Mouse (Mus musculus) embryonic facial prominence, embryonic 15.5 days (tissue): ENCODE results near the gene Zdhhc5. TPM values are rescaled to one million over a fixed set of nuclear protein-coding genes. Genes with fewer than 3 reads are reported as not detected.

Experiments
- ATAC-seq: fragments of 200-750 bp; cut with Nextera tagmentation; 2 replicates; pipeline ENCODE4 v1.8.0; 2017; ENCODE audit warnings: low read depth, moderate TSS enrichment; ENCODE audit not compliant: insufficient number of reproducible peaks, low FRiP score, low TSS enrichment
- H3K27ac ChIP-seq: fragments of 300-500 bp; sonication (generic); replicated peaks from 2 replicates; pipeline ENCODE4 v1.5.1; 2015; ENCODE audit warnings: mild to moderate bottlenecking, inconsistent platforms
- H3K27me3 ChIP-seq: fragments of 300-500 bp; sonication (generic); 2 replicates; pipeline ENCODE4 v1.6.1; 2015; ENCODE audit warnings: inconsistent platforms
- H3K36me3 ChIP-seq: fragments of 300-500 bp; sonication (generic); 2 replicates; pipeline ENCODE4 v1.6.1; 2015; ENCODE audit warnings: mild to moderate bottlenecking, inconsistent platforms
- H3K4me1 ChIP-seq: fragments of 300-500 bp; sonication (generic); 2 replicates; pipeline ENCODE4 v1.6.1; 2015; ENCODE audit warnings: inconsistent platforms
- H3K4me2 ChIP-seq: fragments of 300-500 bp; sonication (generic); replicated peaks from 2 replicates; pipeline ENCODE4 v1.6.1; 2015; ENCODE audit warnings: mild to moderate bottlenecking, inconsistent platforms
- H3K4me3 ChIP-seq: fragments of 300-500 bp; sonication (generic); replicated peaks from 2 replicates; pipeline ENCODE4 v1.5.1; 2015; ENCODE audit warnings: mild to moderate bottlenecking, inconsistent platforms
- H3K9ac ChIP-seq: fragments of 300-500 bp; sonication (generic); 2 replicates; pipeline ENCODE4 v1.6.1; 2015; ENCODE audit warnings: inconsistent platforms
- H3K9me3 ChIP-seq: fragments of 300-500 bp; sonication (generic); replicated peaks from 2 replicates; pipeline ENCODE4 v1.6.1; 2016; ENCODE audit warnings: inconsistent platforms
- WGBS: fragments of 180-500 bp; shearing (Covaris S2); methylation state at CpG from one replicate; pipeline ENCODE4 v1.1.7; 2015; 5-methylcytosine and 5-hydroxymethylcytosine counted together
- polyA plus RNA-seq: library from polyadenylated mRNA; unstranded; fragments of >200 nt; fragmentation: Nextera tagmentation; extraction: Ambion mirVana; gene quantifications from 2 replicates; pipeline ENCODE4 v1.2.1, GENCODE M21; 2015

Gene Zdhhc5
- polyA plus RNA-seq: 28.1 and 28.9 TPM in 2 replicates

DNA sequence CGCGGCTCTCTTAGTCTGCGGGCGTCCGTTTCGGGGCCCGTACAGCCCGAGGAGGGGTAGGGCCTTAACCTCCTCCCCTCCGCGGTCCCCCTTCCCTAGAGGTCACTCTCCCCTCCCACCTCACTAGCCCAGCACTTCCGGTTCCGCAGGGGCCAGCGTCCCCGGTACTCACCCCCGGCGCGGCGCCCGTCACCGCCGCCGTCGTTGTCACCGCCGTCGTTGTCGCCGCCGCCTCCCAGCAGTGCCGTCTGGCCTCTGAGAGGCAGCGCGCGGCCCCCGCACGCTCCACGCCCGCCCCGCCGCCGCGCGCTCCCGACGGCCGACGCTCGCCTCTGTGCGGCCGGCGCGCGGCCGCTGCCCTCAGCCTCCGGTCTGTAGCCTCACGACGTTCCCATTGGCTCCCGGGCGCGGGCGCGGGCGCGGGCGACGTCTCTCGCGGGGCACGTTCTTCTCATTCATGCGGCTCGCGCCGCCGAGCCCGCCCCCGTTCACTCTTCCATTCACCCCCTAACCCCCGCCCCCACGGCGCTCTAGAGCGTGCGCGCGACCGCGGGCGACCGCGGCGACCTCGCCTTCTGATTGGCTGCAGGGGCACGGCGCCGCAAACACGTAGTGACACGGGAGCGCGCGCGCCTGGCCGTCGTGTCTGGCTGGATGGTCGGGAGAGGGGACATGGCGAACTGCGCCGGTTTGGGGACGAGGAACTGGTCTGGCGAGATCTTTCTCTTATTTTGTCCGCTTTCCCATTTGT is at the start of gene Zdhhc5:
TSS of gene Zdhhc5 (minus strand) at position 370 of the 751 bp plus-strand sequence.
- H3K9me3 ChIP-seq: no peaks in the 10 kb centered on the region
- peaks cover 8% of the 10 kb centered on the region for H3K36me3 ChIP-seq
- peak; percentile 95 for ATAC-seq
- no peaks in the 10 kb centered on the region for H3K27me3 ChIP-seq
- under 1% methylated on average over 107 of the region's 107 CpGs for WGBS
- H3K27ac ChIP-seq: peak within 1 kb of the TSS; percentile 98
- H3K4me2 ChIP-seq: peak within 1 kb of the TSS; percentile 74
- peaks cover 11% of the 10 kb centered on the region; the same call in 1 of the 2 replicates for H3K4me1 ChIP-seq
- H3K9ac ChIP-seq: peak within 1 kb of the TSS; percentile 90
- H3K4me3 ChIP-seq: peak within 1 kb of the TSS; percentile 98

- H3K27me3 ChIP-seq: no peaks in the 10 kb centered on the region
- ATAC-seq: no peak
- no peak overlapping the region for H3K9ac ChIP-seq
- H3K9me3 ChIP-seq: no peaks in the 10 kb centered on the region
- no peaks in the 10 kb centered on the region for H3K36me3 ChIP-seq
- no peaks in the 10 kb centered on the region for H3K4me1 ChIP-seq
- no peak overlapping the region for H3K4me2 ChIP-seq
- no peak overlapping the region for H3K27ac ChIP-seq
- 40% methylated on average over 1 of the region's 1 CpGs for WGBS
- no peak overlapping the region for H3K4me3 ChIP-seq
These were observed 47.8 kb upstream of the Zdhhc5 start for GRCm38 (mm10) chr2:84762818-84763217.

- H3K4me1 ChIP-seq: no peaks in the 10 kb centered on the region
- 31% methylated on average over 4 of the region's 4 CpGs for WGBS
- H3K4me3 ChIP-seq: no peak overlapping the region
- no peak overlapping the region for H3K9ac ChIP-seq
- H3K9me3 ChIP-seq: no peaks in the 10 kb centered on the region
- H3K27me3 ChIP-seq: no peaks in the 10 kb centered on the region
- no peak overlapping the region for H3K4me2 ChIP-seq
- no peaks in the 10 kb centered on the region for H3K36me3 ChIP-seq
- no peak for ATAC-seq
- H3K27ac ChIP-seq: no peak overlapping the region
These were observed 47.3 kb upstream of the Zdhhc5 start for GRCm38 (mm10) chr2:84762295-84762694.

DNA sequence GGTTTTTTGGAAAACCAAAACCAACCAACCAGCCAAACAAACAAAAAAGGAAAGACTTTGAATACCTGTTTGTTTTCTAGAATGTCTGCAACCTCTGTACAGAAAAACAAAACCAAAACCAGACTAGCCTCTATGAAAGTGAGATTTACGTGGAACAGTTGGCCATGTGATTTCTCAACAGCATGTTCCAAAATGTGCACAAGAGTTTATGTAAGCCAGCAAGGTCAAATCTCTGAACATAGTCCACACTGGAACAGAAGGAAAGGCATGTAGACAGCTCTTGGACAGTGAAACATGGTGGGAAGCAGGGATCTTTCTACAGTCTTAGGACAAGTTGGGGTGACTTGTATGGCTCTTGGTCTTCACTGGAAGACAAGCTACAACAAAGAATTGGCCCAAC is 46.9 kb upstream of the Zdhhc5 start:
- H3K9me3 ChIP-seq: no peaks in the 10 kb centered on the region
- H3K9ac ChIP-seq: no peak overlapping the region
- no peak overlapping the region for H3K4me3 ChIP-seq
- no peaks in the 10 kb centered on the region for H3K27me3 ChIP-seq
- no peak for ATAC-seq
- H3K4me2 ChIP-seq: no peak overlapping the region
- no peak overlapping the region for H3K27ac ChIP-seq
- no peaks in the 10 kb centered on the region for H3K36me3 ChIP-seq
- WGBS: 85% methylated on average over 1 of the region's 1 CpGs
- H3K4me1 ChIP-seq: no peaks in the 10 kb centered on the region

- Histone ChIP-seq H3K9me3 (no peaks in the 10 kb centered on the region), H3K4me3 (no peak overlapping the region), H3K27ac (no peak overlapping the region), H3K36me3 (no peaks in the 10 kb centered on the region), H3K4me1 (no peaks in the 10 kb centered on the region), H3K9ac (no peak overlapping the region), H3K4me2 (no peak overlapping the region), H3K27me3 (no peaks in the 10 kb centered on the region)
- ATAC-seq: no peak
- WGBS: 82% methylated on average over 3 of the region's 3 CpGs
These were observed 46.3 kb upstream of the Zdhhc5 start for GRCm38 (mm10) chr2:84761309-84761708.

DNA sequence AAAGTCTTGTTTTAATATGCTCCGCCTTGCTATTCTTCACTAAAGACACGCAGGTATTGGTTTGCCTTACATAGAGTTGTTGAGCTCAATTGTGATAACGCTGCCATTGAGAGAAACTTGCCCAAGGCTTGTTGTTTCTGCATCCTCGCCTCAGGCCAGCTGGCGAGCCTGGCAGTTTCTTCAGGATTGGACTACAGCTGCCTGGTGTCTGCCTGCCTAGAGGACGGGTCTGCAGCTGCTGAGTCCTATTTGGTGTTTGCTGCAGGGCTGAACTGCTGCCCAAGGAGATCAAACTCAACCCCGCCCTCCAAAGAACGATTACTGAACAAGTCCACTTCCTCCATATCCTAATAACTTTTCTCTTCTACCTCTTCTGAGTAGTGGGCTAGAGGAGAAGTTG is 45.8 kb upstream of the Zdhhc5 start:
- WGBS: 59% methylated on average over 8 of the region's 8 CpGs
- Histone ChIP-seq H3K9me3 (no peaks in the 10 kb centered on the region), H3K4me3 (no peak overlapping the region), H3K4me2 (no peak overlapping the region), H3K27ac (no peak overlapping the region), H3K27me3 (no peaks in the 10 kb centered on the region), H3K4me1 (no peaks in the 10 kb centered on the region), H3K9ac (no peak overlapping the region), H3K36me3 (no peaks in the 10 kb centered on the region)
- ATAC-seq: no peak

DNA sequence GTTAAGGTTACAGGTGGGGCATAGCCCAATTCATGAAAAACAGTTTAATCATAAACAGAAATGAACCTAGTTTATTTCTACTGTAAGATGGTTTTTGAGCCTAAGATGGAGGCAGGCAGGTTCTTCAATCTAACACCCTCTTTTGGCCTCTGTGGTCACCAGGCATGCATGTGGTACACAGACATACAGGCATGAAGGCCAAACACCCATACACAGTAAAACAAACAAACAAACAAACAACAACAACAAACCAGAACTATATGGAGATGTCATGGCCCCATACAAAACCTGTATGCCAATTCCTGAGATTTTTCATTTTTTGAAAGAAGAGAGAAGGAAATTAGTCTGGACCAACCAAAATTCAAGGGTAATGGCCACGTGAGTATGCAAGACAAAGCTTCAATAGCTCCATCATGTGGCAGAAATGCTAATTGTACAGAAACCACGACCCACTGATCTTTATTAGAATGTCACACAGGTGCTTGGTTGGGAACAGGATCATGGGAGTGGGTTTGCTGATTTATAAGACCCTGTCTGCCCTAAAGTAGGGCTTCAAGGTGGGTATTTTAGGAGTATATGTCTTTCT is 43.7 kb upstream of the Zdhhc5 start:
- H3K4me1 ChIP-seq: no peaks in the 10 kb centered on the region
- no peaks in the 10 kb centered on the region for H3K36me3 ChIP-seq
- no peak for ATAC-seq
- no peak overlapping the region for H3K4me2 ChIP-seq
- no peak overlapping the region for H3K27ac ChIP-seq
- H3K9me3 ChIP-seq: no peaks in the 10 kb centered on the region
- no peak overlapping the region for H3K4me3 ChIP-seq
- WGBS: 0% methylated on average over 2 of the region's 2 CpGs
- H3K9ac ChIP-seq: no peak overlapping the region
- no peaks in the 10 kb centered on the region for H3K27me3 ChIP-seq

- Histone ChIP-seq H3K27ac (no peak overlapping the region), H3K4me2 (no peak overlapping the region), H3K36me3 (no peaks in the 10 kb centered on the region), H3K9me3 (no peaks in the 10 kb centered on the region), H3K9ac (no peak overlapping the region), H3K4me1 (no peaks in the 10 kb centered on the region), H3K27me3 (no peaks in the 10 kb centered on the region), H3K4me3 (no peak overlapping the region)
- WGBS: 52% methylated on average over 7 of the region's 7 CpGs
- ATAC-seq: no peak
These were observed 42.2 kb upstream of the Zdhhc5 start for GRCm38 (mm10) chr2:84757026-84757682.

DNA sequence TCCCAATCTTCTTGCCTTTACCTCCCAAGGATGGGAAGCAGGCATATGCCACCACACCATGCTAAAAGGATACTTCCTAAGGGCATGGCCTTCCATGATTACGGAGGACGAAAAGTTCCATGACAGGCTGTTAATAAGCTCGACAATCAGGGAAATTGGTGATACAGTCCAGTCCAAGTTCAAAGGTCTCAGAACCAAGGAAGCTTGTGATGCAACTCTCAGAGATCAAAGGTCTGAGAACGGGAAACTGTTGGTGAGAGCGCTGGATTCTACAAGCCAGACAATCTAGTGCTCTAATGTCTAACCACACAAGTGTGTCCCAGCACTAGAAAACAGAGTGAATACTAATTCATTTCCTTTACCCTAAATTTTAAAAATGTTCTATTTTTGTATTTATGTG is 41.3 kb upstream of the Zdhhc5 start:
- no peak overlapping the region for H3K4me2 ChIP-seq
- H3K27ac ChIP-seq: no peak overlapping the region
- H3K36me3 ChIP-seq: no peaks in the 10 kb centered on the region
- no peaks in the 10 kb centered on the region for H3K4me1 ChIP-seq
- WGBS: 62% methylated on average over 5 of the region's 5 CpGs
- no peak for ATAC-seq
- H3K27me3 ChIP-seq: no peaks in the 10 kb centered on the region
- H3K9me3 ChIP-seq: no peaks in the 10 kb centered on the region
- no peak overlapping the region for H3K9ac ChIP-seq
- no peak overlapping the region for H3K4me3 ChIP-seq

- WGBS: 57% methylated on average over 6 of the region's 6 CpGs
- H3K27me3 ChIP-seq: no peaks in the 10 kb centered on the region
- H3K9me3 ChIP-seq: no peaks in the 10 kb centered on the region
- no peak for ATAC-seq
- no peak overlapping the region for H3K27ac ChIP-seq
- no peak overlapping the region for H3K4me2 ChIP-seq
- H3K4me1 ChIP-seq: no peaks in the 10 kb centered on the region
- no peak overlapping the region for H3K9ac ChIP-seq
- H3K36me3 ChIP-seq: no peaks in the 10 kb centered on the region
- no peak overlapping the region for H3K4me3 ChIP-seq
These were observed 35.1 kb upstream of the Zdhhc5 start for GRCm38 (mm10) chr2:84750115-84750514.

DNA sequence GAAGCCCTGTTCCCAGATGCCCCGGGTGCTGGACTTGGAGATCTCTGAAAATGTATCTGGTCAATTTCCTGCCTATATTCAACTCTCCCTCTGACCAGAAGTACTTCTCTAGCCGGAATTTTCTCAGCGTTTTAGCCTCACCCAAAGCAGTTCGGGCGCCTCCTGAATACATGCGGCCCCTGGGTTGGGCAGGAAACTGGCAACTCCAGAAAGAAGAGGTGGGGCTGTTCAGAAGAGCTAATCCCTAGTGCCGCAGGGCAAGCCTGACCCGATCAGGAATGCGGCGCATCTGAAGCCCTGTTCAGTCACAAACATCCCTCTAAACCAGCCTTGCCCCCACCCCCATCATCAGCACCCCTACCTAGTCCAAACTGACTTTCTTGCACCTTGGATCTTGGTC is 29.1 kb upstream of the Zdhhc5 start:
- H3K27ac ChIP-seq: peak overlapping the region; percentile 99
- WGBS: under 1% methylated on average over 10 of the region's 10 CpGs

More for the DNA sequence above, 29.1 kb upstream of the Zdhhc5 start:
- peaks cover 43% of the 10 kb centered on the region for H3K4me1 ChIP-seq
- no peaks in the 10 kb centered on the region for H3K27me3 ChIP-seq
- peak; percentile 51 for ATAC-seq
- H3K36me3 ChIP-seq: 0 out of 2 replicates have a peak, but pooled peaks cover 5% of the 10 kb centered on the region
- H3K4me3 ChIP-seq: peak overlapping the region; percentile 91
- H3K4me2 ChIP-seq: peak overlapping the region; percentile 85
- H3K9me3 ChIP-seq: no peaks in the 10 kb centered on the region
- peak overlapping the region; percentile 21; the same call in 1 of the 2 replicates for H3K9ac ChIP-seq
